Mouse (Mus musculus) Patski (cell line): ENCODE measurements around the gene Tbc1d1. TPM values are rescaled to one million over a fixed set of nuclear protein-coding genes. Genes with fewer than 3 reads are reported as not detected.
"Not testable (repeated sequence)": the region's sequence is repeated elsewhere in the genome, so short reads cannot be mapped to it uniquely, and the experiment has no call there.

ENCODE experiments used
- ATAC-seq: fragments of 100-300 bp; one replicate; pipeline ENCODE4 v1.8.0; 2021
- CTCF ChIA-PET: fragments of 350-600 bp; sonication (Branson Sonifier 250); formaldehyde crosslinking; loops from one replicate; lab custom pipeline; 2022; ENCODE audit warnings: inconsistent platforms; lab: Charles Lee
- POLR2A ChIA-PET: fragments of 350-600 bp; sonication (Branson Sonifier 250); formaldehyde crosslinking; loops from one replicate; lab custom pipeline; 2022; ENCODE audit warnings: antibody characterized with exemption, inconsistent platforms; lab: Charles Lee
- DNase-seq: peaks from one replicate; pipeline ENCODE4 v3.0.0-alpha.2; 2011; ENCODE audit warnings: low read depth, low spot score
- H3K27me3 ChIP-seq: fragments of 371-371 bp; one replicate; pipeline ENCODE4 v1.5.1; 2021
- CTCF ChIP-seq: fragments of 100-300 bp; IDR thresholded peaks from one replicate; pipeline ENCODE4 v1.5.1; 2021
- in situ Hi-C: fragments of 300-500 bp; cut with MboI; formaldehyde crosslinking; loops from 3 replicates; pipeline ENCODE4 v1.11.1; 2018; ENCODE audit warnings: low pct_unique_long_range_greater_than_20kb, mixed read lengths
- polyA plus RNA-seq: library from polyadenylated mRNA; unstranded; gene quantifications from one replicate; pipeline ENCODE4 v1.2.3, GENCODE M21; 2021

The Tbc1d1 gene
- polyA plus RNA-seq, 1 experiment from 2014 or later: 45.9 TPM

- in situ Hi-C loops: loop anchor here (10.0 kb wide), 1 partner anchor 152 kb away; no protein-coding TSS in a partner anchor
These were observed 190.3 kb downstream of the Tbc1d1 start for GRCm38 (mm10) chr5:64346343-64346885.

GRCm38 (mm10) chr5:64348166-64348565, 192.1 kb downstream of the Tbc1d1 start:
- ChIA-PET CTCF (no interaction called here), POLR2A (no interaction called here)
- DNase-seq (no peak), ATAC-seq (no peak)
- in situ Hi-C loops: loop anchor here (10.0 kb wide), 1 partner anchor 153 kb away; no protein-coding TSS in a partner anchor
- H3K27me3 ChIP-seq: no peaks in the 10 kb centered on the region
- TF ChIP-seq CTCF: no peak

More at GRCm38 (mm10) chr5:64346343-64346885, 190.3 kb downstream of the Tbc1d1 start:
- ChIA-PET CTCF (interaction anchor here (1.0 kb wide), 1 partner anchor 57 kb away, joined by 4 read pairs; no protein-coding TSS in a partner anchor), POLR2A (no interaction called here)
- ATAC-seq: no peak
- no peak for DNase-seq
- no peaks in the 10 kb centered on the region for H3K27me3 ChIP-seq
- no peak for TF ChIP-seq CTCF

- POLR2A ChIA-PET: interaction anchor here (0.6 kb wide), 1 partner anchor 111 kb away, joined by 15 read pairs; no protein-coding TSS in a partner anchor
- no peak for TF ChIP-seq CTCF
- no peak for DNase-seq
- no peak for ATAC-seq
- in situ Hi-C loops: loop anchor here (10.0 kb wide), 1 partner anchor 154 kb away; no protein-coding TSS in a partner anchor
- no peaks in the 10 kb centered on the region for H3K27me3 ChIP-seq
- CTCF ChIA-PET: interaction anchor here (1.1 kb wide), 1 partner anchor 59 kb away, joined by 3 read pairs; no protein-coding TSS in a partner anchor
These were observed 192.7 kb downstream of the Tbc1d1 start for GRCm38 (mm10) chr5:64348780-64349179.

- ATAC-seq: no peak
- in situ Hi-C loops: no loop called here
- POLR2A ChIA-PET: no interaction called here
These were observed 195.9 kb downstream of the Tbc1d1 start for GRCm38 (mm10) chr5:64351968-64352367.

DNA sequence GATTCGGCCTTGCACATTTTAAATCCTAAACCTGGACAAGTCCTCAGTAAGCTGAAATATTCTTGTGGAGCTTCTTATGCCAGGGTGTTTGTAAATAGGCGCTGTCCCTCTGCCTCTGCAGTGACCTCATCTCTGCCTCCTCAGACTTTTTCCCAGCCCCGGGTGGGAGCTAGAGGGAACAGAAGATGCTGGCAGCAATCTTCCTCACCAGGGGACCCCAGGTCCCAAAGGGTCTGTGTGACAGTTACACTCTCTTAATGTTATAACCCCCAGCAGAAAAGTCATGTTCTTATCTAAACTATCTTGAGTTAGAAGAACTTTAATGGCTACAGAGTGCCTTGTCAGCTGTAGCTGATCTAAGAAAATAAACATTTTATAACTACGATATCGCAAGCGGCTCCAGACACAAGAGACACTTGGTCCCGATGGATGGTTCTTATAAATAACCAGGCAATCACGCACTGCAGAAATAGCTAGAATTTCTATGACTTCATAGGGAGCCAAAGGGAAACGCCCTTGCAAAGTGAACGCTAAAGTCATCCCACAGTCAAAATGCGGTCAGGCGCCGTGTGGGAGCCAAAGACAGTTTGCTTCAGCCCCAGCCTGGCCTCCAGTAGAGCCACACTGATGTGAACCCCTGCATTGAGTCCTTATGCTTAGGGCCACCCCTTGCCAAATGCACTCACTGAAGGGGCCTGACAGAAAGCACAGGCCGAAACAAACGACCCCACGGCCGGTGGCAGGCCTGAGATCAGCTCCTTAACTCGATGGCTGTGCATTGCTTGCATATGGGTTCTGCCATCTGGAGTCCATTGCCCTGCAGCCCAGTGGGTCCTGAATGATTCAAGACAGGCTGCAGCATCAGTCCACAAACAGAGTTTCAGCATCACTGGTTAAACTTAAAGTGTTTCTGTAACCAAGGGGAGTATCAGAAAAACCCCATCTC, 202.8 kb downstream of the Tbc1d1 start:
- CTCF ChIA-PET: interaction anchor here (1.2 to 1.4 kb wide), 2 partner anchors 9 to 74 kb away, joined by 3 to 6 read pairs; no protein-coding TSS in a partner anchor
- POLR2A ChIA-PET: interaction anchor here (0.6 to 0.9 kb wide), 2 partner anchors 8 to 19 kb away, joined by 3 read pairs; no protein-coding TSS in a partner anchor
- no peak for DNase-seq
- TF ChIP-seq CTCF: no peak
- no peaks in the 10 kb centered on the region for H3K27me3 ChIP-seq
- in situ Hi-C loops: no loop called here
- ATAC-seq: no peak

More at GRCm38 (mm10) chr5:64351968-64352367, 195.9 kb downstream of the Tbc1d1 start:
- CTCF ChIA-PET: interaction anchor here (1.4 kb wide), 1 partner anchor 12 kb away, joined by 3 read pairs; no protein-coding TSS in a partner anchor
- no peak for TF ChIP-seq CTCF
- H3K27me3 ChIP-seq: no peaks in the 10 kb centered on the region
- DNase-seq: no peak

GRCm38 (mm10) chr5:64360147-64360875, 204.2 kb downstream of the Tbc1d1 start:
- ChIA-PET POLR2A (no interaction called here), CTCF (no interaction called here)
- in situ Hi-C loops: no loop called here

DNA sequence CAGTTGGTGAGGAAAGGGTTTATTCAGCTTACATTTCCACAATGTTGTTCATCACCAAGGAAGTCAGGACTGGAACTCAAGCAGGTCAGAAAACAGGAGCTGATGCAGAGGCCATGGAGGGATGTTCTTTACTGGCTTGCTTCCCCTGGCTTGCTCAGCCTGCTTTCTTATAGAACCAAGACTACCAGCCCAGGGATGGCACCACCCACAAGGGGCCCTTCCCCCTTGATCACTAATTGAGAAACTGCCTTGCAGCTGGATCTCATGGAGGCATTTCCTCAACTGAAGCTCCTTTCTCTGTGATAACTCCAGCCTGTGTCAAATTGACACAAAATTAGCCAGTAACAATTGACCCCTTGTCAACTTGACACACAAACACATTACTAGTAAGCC, 204.8 kb downstream of the Tbc1d1 start:
- POLR2A ChIA-PET, in situ Hi-C loops, DNase-seq, H3K27me3 ChIP-seq, ATAC-seq, CTCF ChIA-PET: not testable (repeated sequence)

More at GRCm38 (mm10) chr5:64360147-64360875, 204.2 kb downstream of the Tbc1d1 start:
- DNase-seq: no peak
- TF ChIP-seq CTCF: no peak
- ATAC-seq: peak; percentile 31
- no peaks in the 10 kb centered on the region for H3K27me3 ChIP-seq

GRCm38 (mm10) chr5:64363859-64364406, 207.8 kb downstream of the Tbc1d1 start:
- ATAC-seq: no peak
- CTCF ChIA-PET: interaction anchor here (0.8 to 1.8 kb wide), 4 partner anchors 13 to 449 kb away, joined by 3 to 4 read pairs (median 4); no protein-coding TSS in a partner anchor
- DNase-seq: no peak
- no peak for TF ChIP-seq CTCF
- POLR2A ChIA-PET: interaction anchor here (0.7 kb wide), 1 partner anchor 308 kb away, joined by 4 read pairs; no protein-coding TSS in a partner anchor
- no peaks in the 10 kb centered on the region for H3K27me3 ChIP-seq
- in situ Hi-C loops: no loop called here

GRCm38 (mm10) chr5:64364432-64365125, 208.5 kb downstream of the Tbc1d1 start:
- DNase-seq: no peak
- in situ Hi-C loops: no loop called here
- TF ChIP-seq CTCF: no peak
- ChIA-PET POLR2A (interaction anchor here (0.5 to 0.7 kb wide), 2 partner anchors 138 to 307 kb away, joined by 4 to 5 read pairs; no protein-coding TSS in a partner anchor), CTCF (interaction anchor here (0.7 to 1.8 kb wide), 5 partner anchors 10 to 448 kb away, joined by 3 to 4 read pairs (median 3); no protein-coding TSS in a partner anchor)
- H3K27me3 ChIP-seq: no peaks in the 10 kb centered on the region
- no peak for ATAC-seq
